Mouse (Mus musculus): ENCODE data around the gene Samd4b.

Samd4b gene

GRCm38 (mm10) chr7:28587644-28588043 is 10.3 kb downstream of the Samd4b start:
- DNase-seq (ENCODE audit: low read depth), result no peak

- peak; percentile 55 for DNase-seq (ENCODE audit: low read depth)
Measured at GRCm38 (mm10) chr7:28586663-28587411, 11.1 kb downstream of the Samd4b start.

- no peak for DNase-seq (ENCODE audit: low read depth)
Measured at GRCm38 (mm10) chr7:28585001-28585400, 12.9 kb downstream of the Samd4b start.

GRCm38 (mm10) chr7:28584468-28584867 is 13.5 kb downstream of the Samd4b start:
- no peak for DNase-seq (ENCODE audit: low read depth)

GRCm38 (mm10) chr7:28583570-28584344 is 14.2 kb downstream of the Samd4b start:
- DNase-seq (ENCODE audit: low read depth), result no peak

- DNase-seq (ENCODE audit: low read depth), result no peak
Measured at GRCm38 (mm10) chr7:28582841-28583240, 15.1 kb downstream of the Samd4b start.

DNA sequence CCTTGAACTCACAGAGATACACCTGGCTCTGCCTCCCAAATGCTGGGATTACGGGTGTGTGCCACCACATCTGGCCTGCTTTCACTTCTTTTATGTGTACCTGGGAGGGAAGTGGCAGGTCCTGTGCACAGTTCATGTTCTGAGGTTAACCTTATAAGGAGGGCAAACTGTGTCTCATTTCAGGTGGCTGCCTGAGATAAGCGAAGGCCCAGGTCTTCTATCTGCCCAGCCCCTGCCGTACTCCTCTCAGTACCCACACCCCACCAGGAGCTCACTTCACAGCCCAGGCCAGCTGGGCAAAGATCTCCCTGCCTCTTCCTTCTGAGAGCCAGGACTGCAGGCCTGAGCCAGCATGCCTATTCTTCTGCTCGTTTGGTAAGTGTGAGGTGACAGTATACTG is 16.2 kb downstream of the Samd4b start:
- DNase-seq (ENCODE audit: low read depth), result no peak

- DNase-seq (ENCODE audit: low read depth), result no peak
Measured at GRCm38 (mm10) chr7:28579826-28580225, 18.1 kb downstream of the Samd4b start.

DNA sequence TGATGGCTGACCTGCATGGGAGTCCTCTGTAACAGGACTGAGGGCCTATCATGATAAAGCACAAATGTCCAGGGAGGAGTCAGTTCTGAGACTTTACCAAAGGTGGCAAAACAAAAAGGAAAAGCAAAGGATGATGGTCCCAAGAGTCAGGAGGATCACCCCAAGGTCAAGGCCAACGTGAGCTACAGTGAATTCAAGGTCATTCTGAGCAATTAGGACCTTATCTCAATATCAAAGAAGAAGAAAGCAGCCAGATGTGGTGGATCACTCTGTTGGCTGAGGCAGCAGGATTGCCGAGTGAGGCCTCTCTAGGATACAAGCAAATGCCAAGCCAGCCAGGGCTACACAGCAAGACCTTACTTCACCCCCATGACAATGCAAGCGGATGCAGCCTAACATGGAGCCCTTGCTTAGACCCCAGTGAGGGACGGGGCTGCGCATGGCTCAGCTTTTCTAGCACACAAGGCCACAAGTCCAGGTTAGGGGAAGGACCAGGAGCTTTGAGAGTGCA is 19.3 kb downstream of the Samd4b start:
- peak; percentile 14 for DNase-seq (ENCODE audit: low read depth)

DNA sequence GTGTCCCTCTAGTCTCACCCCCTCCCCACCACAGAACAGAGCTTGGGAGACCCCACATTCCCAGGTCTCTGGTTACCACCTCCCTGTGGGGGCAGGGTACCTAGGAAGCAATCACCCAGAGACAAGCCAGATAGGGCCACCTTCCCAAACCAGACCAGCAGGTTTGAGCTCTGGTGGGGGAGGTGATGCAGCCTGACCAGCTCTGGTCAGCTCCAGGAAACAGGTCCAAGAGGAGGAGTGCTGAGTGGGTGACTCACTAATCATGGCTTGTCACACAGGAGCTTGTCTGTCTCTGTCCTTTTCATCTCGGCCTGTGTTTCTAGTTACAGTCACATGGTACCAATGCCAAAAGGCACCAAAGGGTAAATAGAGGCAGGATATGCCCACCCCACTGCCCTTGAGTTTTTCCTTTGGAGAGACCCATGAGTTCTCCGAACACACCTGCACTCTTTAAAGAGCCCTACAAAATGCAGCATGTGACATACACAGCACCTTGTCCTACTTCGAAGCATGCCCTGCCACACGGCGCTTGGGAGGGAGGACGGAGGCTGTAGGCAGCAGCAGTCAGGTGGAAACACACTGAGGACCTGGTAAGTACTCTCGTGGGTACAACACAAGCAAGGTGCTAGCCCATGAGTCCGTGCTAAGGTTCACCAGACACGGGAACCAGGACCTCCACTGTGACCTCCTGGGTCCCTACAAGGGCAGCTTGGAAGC is 20.0 kb downstream of the Samd4b start:
- peak; percentile 65 for DNase-seq (ENCODE audit: low read depth)

GRCm38 (mm10) chr7:28576271-28576914 is 21.6 kb downstream of the Samd4b start:
- no peak for DNase-seq (ENCODE audit: low read depth)

DNA sequence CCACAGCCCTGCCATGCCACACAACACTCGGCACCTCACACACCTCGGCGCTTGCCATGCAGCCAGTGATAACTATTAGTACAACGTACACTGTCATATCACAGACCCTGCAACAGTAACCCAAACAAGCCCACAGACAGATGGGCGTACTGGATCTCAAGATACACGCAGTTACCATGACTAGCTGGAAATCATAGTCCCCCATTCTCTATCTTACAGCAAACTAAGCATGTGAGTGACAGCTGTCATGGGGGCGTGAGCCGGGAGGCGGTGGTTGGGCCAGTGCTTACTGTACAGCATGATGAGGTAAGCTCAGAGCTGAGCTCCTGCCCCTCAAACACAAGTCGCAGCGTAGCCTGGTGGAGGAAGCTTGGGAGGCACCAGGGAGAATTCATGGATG is 22.3 kb downstream of the Samd4b start:
- DNase-seq (ENCODE audit: low read depth), result no peak

- DNase-seq (ENCODE audit: low read depth), result no peak
Measured at GRCm38 (mm10) chr7:28573236-28573635, 24.7 kb downstream of the Samd4b start.

GRCm38 (mm10) chr7:28572689-28573088 is 25.3 kb downstream of the Samd4b start:
- no peak for DNase-seq (ENCODE audit: low read depth)

GRCm38 (mm10) chr7:28570982-28571682 is 26.8 kb downstream of the Samd4b start:
- peak; percentile 26 for DNase-seq (ENCODE audit: low read depth)

- no peak for DNase-seq (ENCODE audit: low read depth)
Measured at GRCm38 (mm10) chr7:28570291-28570981, 27.5 kb downstream of the Samd4b start.

DNA sequence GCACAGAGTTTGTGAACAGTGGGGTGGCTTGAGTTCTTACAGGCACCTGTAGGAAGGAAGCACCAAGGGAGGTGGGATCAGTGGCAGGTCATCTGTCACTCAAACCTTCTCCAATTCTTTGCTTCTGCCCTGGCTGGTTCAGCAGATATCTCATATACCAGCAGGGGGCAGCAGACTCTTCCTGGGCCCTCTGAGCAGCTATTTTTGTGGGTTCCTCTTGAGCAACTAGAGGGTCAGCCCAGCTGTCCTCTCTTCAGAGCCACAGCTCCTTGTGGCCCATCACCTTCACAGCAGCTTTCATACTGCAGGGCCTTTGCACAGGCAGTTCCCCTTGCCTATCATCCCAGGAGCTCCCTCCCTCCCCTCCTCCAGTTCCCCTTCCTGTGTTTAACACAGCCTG is 29.7 kb downstream of the Samd4b start:
- peak; percentile 76 for DNase-seq (ENCODE audit: low read depth)

- DNase-seq (ENCODE audit: low read depth), result no peak
Measured at GRCm38 (mm10) chr7:28567539-28567938, 30.4 kb downstream of the Samd4b start.

- DNase-seq (ENCODE audit: low read depth), result peak; percentile 39
Measured at GRCm38 (mm10) chr7:28565407-28565806, 32.5 kb downstream of the Samd4b start.

DNA sequence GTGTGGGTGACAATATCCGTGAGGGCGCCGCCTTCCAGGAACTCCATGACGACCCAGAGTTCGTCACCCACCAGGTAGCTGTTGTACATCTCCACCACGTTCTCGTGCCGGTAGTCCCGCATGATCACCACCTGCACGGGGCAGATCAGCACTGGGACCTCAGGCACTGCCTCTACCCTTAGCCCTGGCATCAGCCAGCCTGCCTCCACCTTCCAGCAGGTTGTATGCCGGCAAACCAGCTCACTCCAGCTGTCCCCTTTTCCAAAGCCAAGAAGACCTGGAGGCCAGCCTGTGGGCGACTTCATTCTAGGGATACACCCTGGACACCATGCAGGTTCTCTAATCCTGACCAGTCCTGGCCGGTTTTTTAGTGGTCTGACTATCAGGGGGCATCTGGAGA is 35.0 kb downstream of the Samd4b start:
- DNase-seq (ENCODE audit: low read depth), result no peak

DNA sequence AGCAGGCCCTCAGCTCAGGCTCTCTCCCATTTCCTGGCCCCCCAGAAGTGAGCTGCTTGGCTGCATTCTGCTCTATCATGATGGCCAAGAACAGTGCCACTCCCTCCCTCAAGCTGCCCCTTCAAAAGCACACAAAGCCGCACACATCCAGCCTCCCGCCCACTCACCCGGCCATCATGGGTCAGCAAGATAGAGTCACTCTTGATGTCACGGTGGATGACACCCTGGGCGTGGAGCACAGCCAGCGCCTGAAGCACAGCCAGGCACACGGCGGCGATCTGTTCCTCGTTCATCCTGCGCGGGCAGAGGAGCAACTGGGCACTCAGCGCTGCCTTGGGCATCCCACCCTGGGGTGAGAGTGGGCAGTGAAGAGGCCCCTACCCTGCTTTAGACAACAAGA is 35.6 kb downstream of the Samd4b start:
- DNase-seq (ENCODE audit: low read depth), result no peak
